Mouse (Mus musculus): ENCODE data around the gene Npas3. TPM values are rescaled to one million over a fixed set of nuclear protein-coding genes. Genes with fewer than 3 reads are reported as not detected.

Gene Npas3
- polyA plus RNA-seq, 1 experiment = not detected

GRCm38 (mm10) chr12:53677091-53677630, 428.7 kb downstream of the Npas3 start:
- no peak for TF ChIP-seq GATA1 (IDR thresholded peaks at IDR 0.05; ENCODE audit: low read length)

DNA sequence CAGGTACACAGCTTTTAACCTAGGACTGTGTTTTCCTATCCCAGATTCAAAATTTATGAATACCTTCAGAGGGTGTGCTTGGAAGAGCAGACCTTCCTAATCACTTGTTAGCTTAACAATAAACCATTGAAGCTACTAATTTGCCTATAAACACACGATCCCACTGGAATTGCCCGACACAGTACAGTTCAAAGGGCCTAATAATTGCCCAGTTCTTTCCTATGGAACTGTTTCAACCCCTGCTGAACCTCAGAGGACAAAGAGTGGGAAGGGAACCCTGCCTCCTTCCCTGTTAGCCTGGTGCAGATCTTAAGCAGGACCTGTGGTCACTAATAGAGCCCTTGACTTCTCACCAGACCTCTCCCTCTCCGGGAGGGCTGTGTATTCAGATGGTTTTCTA, 429.7 kb downstream of the Npas3 start:
- no peak for TF ChIP-seq GATA1 (IDR thresholded peaks at IDR 0.05; ENCODE audit: low read length)

DNA sequence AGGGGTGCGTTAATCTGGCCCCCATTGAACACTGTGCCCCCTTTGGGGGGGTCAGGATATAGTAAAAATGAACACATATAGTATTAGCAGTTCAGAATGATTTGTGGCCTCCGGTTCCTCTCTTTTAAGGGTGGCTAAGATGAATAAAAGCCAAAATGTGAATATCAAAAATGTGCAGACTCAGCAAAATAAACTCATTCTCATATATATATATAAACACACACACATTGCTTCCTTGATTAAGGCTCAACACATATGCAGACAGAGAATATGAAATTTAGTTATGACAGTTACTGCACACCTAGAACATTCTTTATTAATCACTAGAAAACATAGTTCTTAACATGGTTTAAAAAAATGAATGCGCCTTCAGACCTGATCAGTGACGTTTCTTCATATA, 430.7 kb downstream of the Npas3 start:
- TF ChIP-seq GATA1 (IDR thresholded peaks at IDR 0.05; ENCODE audit: low read length) = no peak

- TF ChIP-seq GATA1 (IDR thresholded peaks at IDR 0.05; ENCODE audit: low read length) = no peak
Observed at GRCm38 (mm10) chr12:53680501-53680900, 432.0 kb downstream of the Npas3 start.

DNA sequence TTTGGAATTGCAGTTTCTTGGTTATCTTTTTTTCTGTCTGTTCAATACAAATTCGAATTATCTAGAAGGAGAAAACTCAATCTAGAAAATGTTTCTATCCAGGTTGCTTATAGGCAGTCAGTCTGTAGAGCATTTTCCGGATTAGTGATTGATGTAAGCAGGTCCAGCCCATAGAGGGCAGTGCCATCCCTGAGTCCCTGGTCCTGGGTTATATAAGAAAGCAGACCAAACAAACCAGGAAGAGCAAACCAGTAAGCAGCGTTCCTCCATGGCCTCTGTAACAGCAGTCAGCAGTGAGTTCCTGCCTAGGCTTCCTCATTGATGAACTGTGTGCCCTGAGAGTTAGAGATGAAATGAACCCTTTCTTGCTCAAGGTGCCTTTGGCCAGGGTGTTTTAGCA, 433.6 kb downstream of the Npas3 start:
- TF ChIP-seq GATA1 (IDR thresholded peaks at IDR 0.05; ENCODE audit: low read length) = no peak

DNA sequence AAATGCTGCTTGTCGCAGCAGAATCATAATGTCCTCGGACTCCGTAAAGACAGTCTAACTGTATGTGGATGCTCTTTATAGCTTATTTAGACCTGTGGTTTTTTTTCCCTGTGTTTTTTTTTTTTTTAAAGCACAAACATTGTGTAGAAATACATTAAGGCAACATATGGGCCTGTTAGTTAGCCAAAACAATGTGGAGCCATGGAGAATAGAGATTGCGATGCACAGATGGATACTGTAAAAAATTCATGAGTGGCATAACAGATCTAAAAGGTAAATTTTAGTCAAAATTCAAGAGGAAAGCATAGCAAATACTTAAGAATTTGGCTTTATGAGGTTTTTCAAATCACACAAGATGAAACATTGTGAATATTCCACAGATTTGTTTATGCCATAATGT, 444.0 kb downstream of the Npas3 start:
- TF ChIP-seq GATA1 (IDR thresholded peaks at IDR 0.05; ENCODE audit: low read length) = no peak

DNA sequence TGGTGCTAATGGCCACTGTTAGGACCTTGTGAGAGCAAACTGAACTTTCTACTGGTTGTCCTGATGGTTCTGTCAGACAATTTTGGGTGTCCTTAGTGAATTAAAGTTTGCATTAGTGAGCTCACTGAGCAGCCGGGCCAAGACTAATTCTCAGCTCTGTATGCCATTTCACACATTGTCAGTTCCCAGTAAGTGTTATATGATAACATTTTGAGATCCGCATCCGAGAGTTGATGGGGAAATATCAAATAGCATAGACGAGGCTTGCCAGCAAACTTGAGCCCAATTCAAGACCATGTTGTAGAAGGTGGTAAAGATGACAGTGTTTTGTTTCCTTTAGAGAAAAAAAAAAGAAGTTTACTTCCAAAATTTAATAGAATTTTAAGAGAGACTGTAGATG, 445.9 kb downstream of the Npas3 start:
- no peak for TF ChIP-seq GATA1 (IDR thresholded peaks at IDR 0.05; ENCODE audit: low read length)

DNA sequence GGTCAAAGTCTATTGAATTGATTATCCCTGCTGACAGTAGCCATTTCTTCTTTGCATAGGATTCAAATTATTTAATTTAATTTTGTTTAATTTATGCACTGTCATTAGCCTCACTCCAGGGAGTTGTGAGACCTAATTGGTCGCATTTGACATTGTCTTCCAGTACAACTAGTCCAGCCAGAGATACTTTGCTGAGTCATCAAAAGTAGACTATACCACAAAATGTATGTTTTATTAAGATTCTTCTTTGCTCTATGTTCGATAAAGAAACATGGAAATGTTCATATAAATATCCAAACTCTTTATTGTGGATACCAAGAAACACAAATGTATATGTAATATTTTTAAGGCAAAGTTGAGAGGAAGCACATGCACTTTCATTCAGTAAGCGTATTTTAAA, 446.8 kb downstream of the Npas3 start:
- TF ChIP-seq GATA1 (IDR thresholded peaks at IDR 0.05; ENCODE audit: low read length) = no peak

GRCm38 (mm10) chr12:53697645-53698044, 449.2 kb downstream of the Npas3 start:
- no peak for TF ChIP-seq GATA1 (IDR thresholded peaks at IDR 0.05; ENCODE audit: low read length)

GRCm38 (mm10) chr12:53698483-53699227, 450.2 kb downstream of the Npas3 start:
- TF ChIP-seq GATA1 (IDR thresholded peaks at IDR 0.05; ENCODE audit: low read length) = no peak

- no peak for TF ChIP-seq GATA1 (IDR thresholded peaks at IDR 0.05; ENCODE audit: low read length)
Observed at GRCm38 (mm10) chr12:53719896-53720295, 471.4 kb downstream of the Npas3 start.

- TF ChIP-seq GATA1 (IDR thresholded peaks at IDR 0.05; ENCODE audit: low read length) = no peak
Observed at GRCm38 (mm10) chr12:53722156-53722555, 473.7 kb downstream of the Npas3 start.

DNA sequence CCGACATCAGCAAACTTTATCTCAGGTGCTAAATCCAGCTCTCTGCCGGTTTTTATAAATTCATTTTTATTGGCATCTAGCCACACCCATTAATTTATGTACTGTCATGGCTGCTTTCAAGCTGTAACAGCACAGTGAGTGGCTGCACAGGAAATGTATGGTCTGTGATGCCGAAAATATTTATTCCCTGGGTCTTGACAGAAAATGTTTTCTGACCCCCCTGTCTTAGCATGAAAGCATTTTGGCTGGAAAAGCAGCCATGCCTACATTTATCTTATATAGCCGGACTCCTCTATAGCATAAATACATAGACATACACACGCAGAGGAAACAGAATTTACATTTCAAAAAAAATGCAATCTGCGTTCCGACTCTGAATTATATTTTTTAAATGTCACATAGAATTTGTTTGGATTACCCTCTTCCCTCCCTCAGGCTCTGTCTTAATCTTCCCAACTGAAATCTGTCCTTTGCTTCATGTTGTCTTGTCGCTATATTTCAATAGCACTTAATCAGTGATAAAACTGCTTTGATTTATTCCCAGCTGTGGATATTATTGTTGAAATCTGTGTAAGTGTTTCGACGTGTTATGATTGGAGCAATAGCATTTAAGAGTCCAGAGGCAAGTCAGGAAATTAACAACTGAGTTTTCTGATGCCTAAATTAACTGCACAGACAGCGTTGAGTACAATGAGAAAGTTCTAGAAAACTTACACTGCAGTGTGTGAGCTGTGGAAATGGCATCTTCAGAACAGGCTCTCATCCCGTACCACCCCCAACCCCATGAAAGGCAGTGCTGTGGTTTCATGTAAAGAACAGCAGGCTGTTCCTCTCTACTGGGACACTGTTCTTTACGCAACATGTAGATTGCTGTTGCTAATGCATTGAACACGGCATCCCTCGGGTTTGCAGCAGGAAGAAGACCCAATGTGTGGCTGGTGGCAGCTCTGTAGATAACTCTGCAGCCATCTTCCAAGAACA, 474.5 kb downstream of the Npas3 start:
- no peak for TF ChIP-seq GATA1 (IDR thresholded peaks at IDR 0.05; ENCODE audit: low read length)

- no peak for TF ChIP-seq GATA1 (IDR thresholded peaks at IDR 0.05; ENCODE audit: low read length)
Observed at GRCm38 (mm10) chr12:53729275-53729674, 480.8 kb downstream of the Npas3 start.

GRCm38 (mm10) chr12:53738549-53739292, 490.2 kb downstream of the Npas3 start:
- TF ChIP-seq GATA1 (IDR thresholded peaks at IDR 0.05; ENCODE audit: low read length) = no peak

Data from G1E-ER4 (cell line).